Mouse (Mus musculus) gastrocnemius, postnatal 10 days (tissue): ENCODE data around the gene Gm15155. TPM values are rescaled to one million over a fixed set of nuclear protein-coding genes. Genes with fewer than 3 reads are reported as not detected.
"Not testable (repeated sequence)": the region's sequence is repeated elsewhere in the genome, so short reads cannot be mapped to it uniquely, and the experiment has no call there.

Experiments
- DNase-seq: peaks from one replicate; pipeline ENCODE4 v3.0.0; 2021; ENCODE audit warnings: mixed read lengths
- long read RNA-seq, 2 experiments: library from polyadenylated mRNA; stranded (forward); transcript quantifications; one replicate each; pipeline ENCODE4 v2.0.0; 2021
- total RNA-seq, 2 experiments: library from RNA; stranded (reverse); gene quantifications; 2 replicates each; pipeline ENCODE4 v1.2.3; 2021

Gm15155 gene
- not detected for total RNA-seq
- long read RNA-seq, experiment 1: 0 reads
- long read RNA-seq, experiment 2: 0 reads

GRCm38 (mm10) chrX:155624341-155624841 lies at the start of gene Gm15155:
Gene Gm15155 (plus strand): TSS chrX:155624741.
- DNase-seq: peak; percentile 1

DNA sequence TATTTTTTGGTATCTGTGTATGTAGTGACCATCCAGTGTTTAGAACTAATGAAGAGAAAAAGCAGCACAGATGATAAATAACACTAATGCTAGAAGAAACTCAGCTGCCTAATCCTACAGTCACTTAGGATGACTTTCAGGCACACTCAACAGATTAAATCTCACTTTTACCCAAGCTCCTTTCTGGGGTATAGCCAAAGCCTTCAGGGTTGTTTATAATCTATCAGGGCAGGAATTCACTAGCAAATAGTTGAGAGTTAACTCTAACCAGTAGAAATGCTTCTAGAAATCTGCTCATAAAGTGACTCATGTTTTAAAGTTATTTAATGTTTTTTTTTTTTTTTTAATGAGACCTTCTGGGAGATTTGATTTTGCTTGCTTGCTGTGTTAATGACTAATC lies 44.8 kb upstream of the Gm15155 start:
- DNase-seq: no peak

DNA sequence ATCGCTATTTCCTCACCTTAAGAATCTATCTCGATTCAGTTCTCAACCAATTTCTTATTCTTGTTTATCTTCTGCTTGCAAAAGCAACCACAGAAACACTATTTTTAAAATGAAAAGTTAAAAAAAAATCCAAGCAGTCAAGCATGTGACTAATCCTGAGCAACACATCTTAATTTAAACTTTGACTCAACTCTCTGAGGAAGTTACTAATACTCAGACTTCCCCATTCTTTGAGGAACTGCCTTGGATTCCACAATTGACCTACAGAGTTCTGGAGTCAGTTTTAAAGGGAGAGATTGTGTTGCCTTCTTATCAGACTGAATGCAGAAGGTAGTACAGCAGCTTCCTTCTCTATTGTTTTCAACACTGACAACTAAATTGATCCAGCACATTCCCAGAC lies 40.0 kb upstream of the Gm15155 start:
- DNase-seq: no peak

DNA sequence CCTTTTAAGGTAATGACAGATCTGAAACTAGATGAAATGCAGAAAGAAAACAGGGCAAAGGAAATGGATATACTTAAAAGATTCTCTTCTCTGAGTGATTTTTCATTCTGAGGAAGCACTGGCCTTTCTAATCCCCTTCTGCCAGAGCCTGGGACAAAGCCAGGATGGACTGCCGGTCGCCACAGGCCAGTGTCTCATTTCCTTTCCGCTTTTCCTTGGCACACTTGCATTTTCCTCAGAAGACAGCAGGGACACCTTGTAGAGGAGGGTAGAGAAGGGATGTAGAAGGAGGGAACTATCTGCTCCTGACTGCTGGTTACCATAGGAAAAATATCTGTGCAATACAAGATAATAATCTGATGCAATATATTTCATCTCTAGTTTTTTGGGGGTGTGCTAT lies 33.1 kb upstream of the Gm15155 start:
- no peak for DNase-seq

- DNase-seq: no peak
Observed at GRCm38 (mm10) chrX:155592467-155592866, 32.1 kb upstream of the Gm15155 start.

- DNase-seq: no peak
Observed at GRCm38 (mm10) chrX:155594685-155595084, 29.9 kb upstream of the Gm15155 start.

DNA sequence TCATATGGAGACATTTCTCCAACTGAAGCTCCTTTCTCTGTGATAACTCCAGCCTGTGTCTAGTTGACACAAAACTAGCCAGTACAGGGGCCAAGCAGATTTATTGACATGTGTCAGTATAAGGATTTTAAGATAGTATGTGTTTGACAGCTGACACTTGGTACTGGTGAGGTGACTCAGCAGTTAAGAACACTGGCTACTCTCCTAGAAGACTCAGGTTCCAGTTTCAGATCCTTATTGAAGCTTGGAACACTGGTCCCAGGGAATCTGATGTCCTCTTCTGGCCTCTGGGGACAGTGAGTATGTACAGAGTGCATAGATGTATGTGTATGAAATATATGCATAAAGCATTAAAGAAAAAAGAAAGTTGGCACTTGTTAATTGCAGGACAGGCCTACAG lies 28.2 kb upstream of the Gm15155 start:
- no peak for DNase-seq

- DNase-seq: no peak
Observed at GRCm38 (mm10) chrX:155601196-155601595, 23.3 kb upstream of the Gm15155 start.

DNA sequence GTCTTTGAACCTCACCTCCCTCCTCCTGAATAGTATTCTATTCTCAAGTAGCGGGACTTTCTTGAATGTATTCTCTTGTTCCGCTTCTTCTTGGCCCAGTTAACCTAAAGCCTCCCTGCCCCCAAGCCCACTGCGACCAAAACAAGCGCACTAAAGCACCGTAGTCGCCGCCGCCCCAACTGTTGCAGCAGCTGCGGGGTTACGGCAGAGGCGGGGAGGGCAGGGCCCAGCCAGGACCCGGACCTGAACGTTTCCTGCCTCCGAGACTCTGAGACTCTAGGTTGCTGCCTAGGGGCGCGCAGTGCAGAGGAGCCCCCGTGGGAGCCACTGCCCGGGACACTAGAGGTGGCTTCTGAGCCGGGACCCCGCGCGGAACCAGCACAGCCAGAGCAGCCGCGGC lies 2.0 kb upstream of the Gm15155 start:
- peak; percentile 1 for DNase-seq

DNA sequence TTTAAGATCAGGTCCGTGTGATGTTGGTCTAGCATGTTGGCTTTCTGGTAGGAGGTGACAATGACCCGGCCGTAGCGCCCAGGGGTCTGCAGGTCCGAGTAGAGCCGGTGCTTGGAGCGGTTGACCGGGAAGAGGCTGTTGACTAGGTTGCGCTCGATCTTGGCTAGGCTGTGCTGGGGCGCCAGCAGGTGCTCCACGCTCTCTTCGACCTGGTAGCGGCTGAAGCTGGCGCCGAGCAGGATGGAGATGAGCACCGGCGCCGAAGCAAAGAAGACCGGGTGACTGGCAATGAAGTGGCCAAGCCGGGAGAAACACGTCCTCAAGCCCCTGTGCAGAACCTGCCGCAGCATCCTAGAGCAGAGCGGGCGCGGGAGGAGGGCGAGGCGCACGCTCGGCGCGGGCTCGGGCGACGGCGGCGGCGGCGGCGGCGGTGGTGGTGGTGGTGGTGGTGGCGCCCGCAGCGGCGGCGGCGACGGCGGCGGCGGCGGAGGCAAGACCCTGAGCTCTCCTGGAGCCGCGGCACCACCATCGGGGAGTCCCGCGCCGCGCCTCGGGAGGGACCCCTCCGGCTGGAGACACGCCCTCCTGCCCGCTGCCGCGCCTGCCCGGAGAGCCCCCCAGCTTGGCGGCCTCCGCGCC lies 1.5 kb upstream of the Gm15155 start:
- DNase-seq: peak; percentile 1

DNA sequence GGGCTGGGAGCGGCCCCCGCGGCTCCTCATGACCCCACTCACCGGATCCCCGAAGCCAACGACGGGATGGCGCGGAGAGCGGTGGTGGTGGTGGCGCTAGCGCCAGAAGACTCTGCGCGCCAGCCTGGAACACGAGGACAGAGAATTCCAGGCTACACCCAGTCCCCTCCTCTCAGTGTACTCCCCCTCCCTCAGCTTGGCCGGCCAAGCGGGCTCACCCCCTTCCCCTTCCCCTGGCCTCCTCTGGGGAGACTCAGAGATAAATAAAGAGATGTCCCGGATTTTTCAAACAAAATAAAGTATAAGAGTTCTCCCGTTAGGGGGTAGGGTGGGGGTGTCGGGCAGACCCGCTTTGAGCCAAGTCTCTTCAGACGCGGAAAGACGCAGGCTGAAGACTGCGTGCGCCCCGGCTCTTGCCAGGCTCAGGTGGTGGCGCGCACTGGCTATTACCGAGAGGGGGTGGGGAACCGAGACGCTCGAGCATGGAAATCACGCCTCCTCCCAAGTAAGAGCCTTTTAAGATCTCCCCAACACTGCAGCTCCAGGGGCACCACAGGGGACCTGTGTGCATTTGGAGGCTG lies 750 bp upstream of the Gm15155 start, which contains the start of gene Ptchd1:
Gene Ptchd1, minus strand, starts transcription at position 114 of the 581 bp plus-strand sequence.
- DNase-seq: peak; percentile 3

- DNase-seq: no peak
Observed at GRCm38 (mm10) chrX:155624895-155625294, 354 bp downstream of the Gm15155 start.

DNA sequence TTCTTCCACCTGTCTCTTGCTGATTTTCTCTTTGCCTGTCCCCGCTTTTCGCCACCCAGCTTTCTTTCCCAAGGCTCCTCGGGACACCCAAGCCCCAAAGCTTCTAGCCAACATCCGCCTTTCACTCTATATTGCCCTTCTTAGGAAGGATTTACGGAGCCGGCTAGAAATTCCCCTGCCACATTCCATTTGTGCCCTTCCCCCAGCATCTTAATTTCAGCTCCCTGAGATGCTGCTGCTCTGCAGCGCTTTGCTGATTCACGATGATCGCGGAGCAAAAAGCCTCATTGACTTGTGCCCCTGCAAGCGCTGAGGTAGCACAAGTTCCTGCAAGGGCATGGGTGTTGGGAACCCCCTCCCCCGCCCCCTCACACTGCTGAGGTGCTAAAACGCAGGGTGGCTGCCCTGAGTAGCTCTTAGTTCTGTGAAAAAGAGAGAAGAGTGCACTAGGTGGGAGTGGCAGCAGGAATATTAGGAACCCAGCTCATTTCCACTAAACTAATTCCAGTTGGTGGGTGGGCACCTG lies 1.2 kb downstream of the Gm15155 start:
- DNase-seq: no peak

GRCm38 (mm10) chrX:155643975-155644374 lies 19.4 kb downstream of the Gm15155 start:
- DNase-seq: no peak

GRCm38 (mm10) chrX:155645975-155646374 lies 21.4 kb downstream of the Gm15155 start:
- DNase-seq: no peak

DNA sequence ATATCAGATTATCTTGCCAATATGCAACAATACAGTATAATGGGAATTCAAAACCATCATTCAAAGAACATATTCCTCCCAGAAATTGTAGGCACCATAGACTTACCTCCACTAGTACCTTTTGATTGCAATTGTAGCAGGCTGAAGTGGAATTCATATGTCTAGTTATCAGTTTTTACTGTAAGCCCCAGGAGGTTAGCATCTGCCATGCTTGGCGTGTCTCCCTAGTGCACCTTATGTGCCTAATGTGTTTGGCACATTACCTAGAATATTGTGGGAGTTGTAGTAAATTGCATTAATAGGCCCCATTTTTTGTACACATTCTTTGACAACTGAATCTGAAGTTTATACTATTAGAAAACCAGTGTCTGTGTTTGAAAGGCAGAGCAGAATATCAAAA lies 33.4 kb downstream of the Gm15155 start:
- DNase-seq: no peak

GRCm38 (mm10) chrX:155690440-155690839 lies 65.9 kb downstream of the Gm15155 start:
- not testable (repeated sequence) for DNase-seq

DNA sequence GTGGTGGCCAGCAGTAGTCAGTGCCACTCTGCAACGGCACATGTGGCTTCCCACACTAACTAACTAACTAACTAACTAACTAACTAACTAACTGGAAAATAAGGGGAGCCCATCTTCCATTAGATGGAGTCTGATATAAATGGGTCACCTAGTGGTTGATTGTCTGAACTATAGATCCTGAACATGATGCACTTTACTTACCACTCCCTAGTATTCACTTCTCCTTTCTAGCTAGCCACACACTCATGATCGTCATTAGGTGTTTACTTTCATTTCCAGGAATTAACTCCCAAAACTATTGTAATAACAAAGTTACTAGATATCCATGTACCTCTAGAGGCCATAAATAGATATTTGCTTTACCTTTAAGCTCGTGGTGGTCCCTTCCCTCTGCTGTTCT lies 99.6 kb downstream of the Gm15155 start:
- DNase-seq: no peak

DNA sequence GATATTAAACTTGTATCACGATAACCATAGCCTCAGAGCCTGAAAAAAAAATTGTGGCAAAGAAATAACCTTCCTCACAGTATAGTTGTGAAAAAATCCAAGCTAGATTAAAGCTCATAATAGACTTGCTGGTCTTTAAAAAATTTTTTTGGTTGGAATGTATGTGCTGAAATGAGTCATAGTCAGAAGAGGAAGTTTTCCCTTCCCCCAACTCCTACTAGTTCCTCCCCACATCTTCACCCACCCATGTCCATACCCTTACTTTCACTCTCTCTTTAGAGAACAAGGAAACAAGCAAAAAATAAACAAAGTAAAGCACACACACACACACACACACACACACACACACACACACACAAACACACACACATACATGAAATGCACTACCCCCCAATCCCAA lies 103.8 kb downstream of the Gm15155 start:
- no peak for DNase-seq

- no peak for DNase-seq
Observed at GRCm38 (mm10) chrX:155888118-155888517, 263.6 kb downstream of the Gm15155 start.

GRCm38 (mm10) chrX:155900040-155900439 lies 275.5 kb downstream of the Gm15155 start:
- DNase-seq: no peak

DNA sequence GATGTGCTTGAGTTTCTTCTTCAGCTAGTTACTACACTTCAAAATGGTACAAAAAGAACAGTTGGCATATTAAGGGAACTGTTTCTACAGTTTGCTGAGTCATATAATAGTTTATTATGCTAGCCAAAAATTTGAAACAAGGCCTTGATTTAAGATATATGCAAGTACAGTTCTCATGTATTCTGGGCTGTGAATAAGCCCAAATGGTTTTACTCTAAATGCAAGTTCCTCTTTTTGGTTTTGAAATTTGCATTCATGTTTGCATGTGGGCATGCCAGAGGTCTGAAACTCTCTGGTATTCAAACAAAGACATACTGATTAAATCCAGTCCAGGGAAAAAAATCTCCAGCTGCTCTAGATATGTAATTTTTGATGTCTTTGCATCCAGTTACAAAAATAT lies 277.2 kb downstream of the Gm15155 start:
- DNase-seq: no peak

DNA sequence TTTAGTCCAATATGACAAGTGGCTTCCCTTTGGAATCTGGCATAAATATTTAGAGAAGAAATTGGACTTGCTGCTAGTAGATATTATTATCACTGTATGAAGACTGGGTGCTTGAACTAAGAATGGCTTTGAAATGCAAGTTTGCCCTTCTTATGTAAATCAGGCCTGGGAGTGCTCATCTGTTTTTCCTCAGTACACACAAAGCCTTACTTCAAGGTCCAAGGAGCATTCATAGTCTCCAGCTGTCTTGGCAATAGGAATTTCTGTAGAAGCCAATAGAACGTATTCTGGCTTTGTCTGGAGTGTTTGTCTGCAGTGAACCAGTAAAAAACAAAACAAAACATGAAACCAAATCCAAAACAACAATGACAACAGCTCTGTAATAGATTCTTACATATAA lies 278.6 kb downstream of the Gm15155 start:
- DNase-seq: no peak

DNA sequence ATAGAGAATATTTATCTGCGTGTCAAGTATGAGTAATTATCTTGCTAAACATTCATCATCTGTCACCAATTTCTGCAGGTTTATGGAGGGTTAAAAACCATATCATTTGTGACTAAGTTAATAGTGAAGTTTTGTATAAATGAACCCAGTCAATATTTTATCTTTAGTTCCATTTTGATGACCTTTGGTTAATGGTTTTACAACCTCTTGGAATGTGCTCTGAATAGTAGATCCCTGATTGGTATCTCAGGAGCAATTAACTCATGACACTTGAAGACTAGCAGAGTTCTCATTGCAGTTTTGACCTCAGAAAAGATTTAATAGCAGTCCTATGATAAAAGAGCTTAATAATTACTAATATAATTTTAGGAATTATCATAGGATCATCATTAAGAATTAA lies 385.2 kb downstream of the Gm15155 start:
- DNase-seq: no peak
